Mouse (Mus musculus) mouse embryonic stem cell (cell line): ENCODE data around the gene Ipo11.

Experiments
- in situ Hi-C, 2 experiments: fragments of 300-500 bp; cut with MboI; formaldehyde crosslinking; loops; 1 replicate in 1 of 2; 3 replicates in 1 of 2; pipeline ENCODE4 v1.14.3; 2019 to 2020; ENCODE audit warnings: low sequenced_read_pairs in 2 of 2, low pct_unique_long_range_greater_than_20kb in 1 of 2, mixed read lengths in 1 of 2; ENCODE audit not compliant: unreplicated experiment in 1 of 2

Ipo11 gene

DNA sequence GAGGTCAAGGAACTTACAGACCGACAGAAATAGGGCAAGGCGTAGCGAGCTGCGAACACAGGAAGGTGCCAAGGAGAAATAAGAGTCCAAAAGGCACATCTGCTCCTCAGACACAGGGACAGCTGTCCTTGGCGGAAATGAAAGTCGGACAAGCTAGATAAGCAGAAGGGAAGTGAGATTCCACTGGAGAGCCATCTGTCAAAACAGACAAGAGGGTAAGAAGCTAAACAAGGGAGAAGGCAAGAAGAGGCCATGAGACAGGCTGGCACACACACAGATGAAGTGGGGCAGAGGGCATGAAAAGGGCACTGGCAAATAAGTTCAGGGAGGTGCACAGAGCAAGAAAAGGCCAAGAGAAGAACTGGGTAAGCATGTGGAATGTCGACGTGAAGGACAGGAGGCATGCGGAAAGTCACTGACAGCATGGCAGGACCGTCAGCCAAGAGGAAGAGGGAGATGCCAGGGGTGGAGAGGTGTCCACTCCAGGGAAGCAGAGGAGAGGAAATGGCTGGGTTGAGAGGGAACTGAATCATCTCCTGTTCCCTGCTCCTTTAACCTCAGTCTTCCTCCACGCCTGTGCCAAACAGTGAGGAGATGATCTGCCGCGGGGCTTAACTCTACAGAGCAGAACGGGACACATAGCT lies 176.4 kb downstream of the Ipo11 start:
- in situ Hi-C loops: no loop called here

DNA sequence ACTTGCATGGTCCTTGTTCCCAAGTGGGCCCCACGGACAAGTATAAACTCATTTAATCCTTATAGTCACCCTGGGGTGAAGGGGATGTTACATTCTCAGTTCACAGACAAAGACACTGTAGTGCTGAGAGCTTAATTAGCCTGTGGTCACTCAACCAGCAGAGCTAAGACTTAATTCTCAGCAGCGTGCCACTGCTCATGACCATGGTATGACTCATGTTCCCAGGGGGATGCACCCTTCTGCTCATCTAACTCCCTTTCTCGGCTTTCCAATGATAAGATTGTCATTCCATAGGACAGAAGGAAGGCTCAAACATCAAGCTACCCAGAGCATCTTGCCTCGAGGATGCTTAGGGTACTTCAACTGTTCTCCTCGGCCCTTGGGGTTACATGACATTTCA lies 180.9 kb downstream of the Ipo11 start:
- in situ Hi-C loops: no loop called here

DNA sequence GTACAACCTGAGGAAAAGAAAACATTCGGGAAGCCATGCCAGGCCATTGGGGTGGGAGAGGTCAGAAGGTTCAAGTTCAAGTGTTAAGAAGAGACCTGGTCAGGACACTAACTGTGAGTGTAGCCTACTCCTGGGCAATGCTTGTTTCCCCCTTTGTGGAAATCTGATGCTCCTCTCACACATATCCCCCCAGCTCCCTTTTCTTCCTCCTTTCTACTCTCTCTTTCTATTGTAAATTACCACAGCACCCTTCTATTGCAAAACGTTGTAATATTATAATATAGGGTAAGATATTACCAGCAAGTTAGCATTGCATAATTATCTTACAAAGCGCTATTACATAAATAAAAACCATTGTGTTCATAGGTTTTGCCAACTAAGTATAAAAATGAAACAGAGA lies 182.5 kb downstream of the Ipo11 start:
- in situ Hi-C loops: no loop called here

DNA sequence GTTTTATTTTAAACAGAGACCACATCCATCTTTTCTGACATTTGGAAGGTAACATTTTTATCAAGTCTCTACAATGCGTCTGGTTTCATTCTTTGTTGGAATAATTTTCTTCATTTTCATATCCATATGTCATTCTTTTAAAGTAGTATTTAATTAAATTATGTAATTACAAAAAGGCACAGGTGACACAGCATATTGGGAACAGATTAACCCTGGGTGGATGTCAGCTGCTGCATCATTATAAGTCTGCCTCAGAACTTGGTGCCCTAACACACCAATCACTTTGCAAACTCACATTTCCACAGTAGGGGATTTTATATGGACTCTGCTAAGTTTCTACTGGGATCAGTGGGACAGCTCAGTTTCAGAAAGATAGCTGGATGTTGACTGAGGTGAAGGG lies 184.8 kb downstream of the Ipo11 start:
- in situ Hi-C loops: no loop called here

DNA sequence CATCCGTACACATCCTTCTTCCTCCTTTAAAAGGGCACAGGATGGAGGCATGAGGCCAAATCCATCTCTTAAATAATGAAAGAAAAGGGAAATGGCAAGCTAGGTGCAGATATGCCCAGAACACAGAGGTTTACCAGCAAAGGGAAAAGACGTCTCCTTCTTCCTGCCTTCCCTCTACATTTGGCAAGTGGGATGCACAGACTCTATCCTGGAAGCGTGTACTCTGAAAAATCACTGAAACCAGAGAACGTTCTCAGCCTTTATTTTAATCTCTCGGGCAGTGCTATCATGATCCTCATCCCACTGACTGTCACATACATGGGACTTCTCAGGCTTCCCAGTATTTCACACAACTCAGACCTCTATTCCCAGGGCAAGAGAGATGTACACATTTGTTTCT lies 189.9 kb downstream of the Ipo11 start:
- in situ Hi-C loops: no loop called here

DNA sequence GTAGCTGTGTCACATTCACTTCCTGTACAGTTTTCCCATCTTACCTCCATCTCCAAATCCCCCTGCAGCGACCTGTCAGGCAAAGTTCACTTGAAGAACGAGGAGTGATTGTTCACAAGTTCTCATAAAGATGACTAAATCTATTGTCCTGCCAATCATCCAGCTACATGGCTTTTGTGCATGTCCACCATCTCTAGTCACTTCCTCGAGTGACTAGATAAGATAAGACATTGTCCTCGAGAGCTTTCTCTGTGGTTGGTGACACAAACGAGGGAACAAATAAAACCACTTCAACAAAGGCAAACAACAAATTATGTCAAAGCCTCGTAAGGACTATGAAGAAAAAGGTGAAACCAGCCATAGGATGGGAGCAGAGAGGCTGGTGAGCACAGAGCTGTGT lies 191.6 kb downstream of the Ipo11 start:
- in situ Hi-C loops: no loop called here
